Mouse (Mus musculus): Measurements from ENCODE around the gene Noc4l. TPM values are rescaled to one million over a fixed set of nuclear protein-coding genes. Genes with fewer than 3 reads are reported as not detected.
A peak's percentile ranks its signal among the peaks of the same experiment; 100 is the strongest.

The Noc4l gene
- polyA plus RNA-seq, 1 experiment from 2014 or later = 46.1 TPM

DNA sequence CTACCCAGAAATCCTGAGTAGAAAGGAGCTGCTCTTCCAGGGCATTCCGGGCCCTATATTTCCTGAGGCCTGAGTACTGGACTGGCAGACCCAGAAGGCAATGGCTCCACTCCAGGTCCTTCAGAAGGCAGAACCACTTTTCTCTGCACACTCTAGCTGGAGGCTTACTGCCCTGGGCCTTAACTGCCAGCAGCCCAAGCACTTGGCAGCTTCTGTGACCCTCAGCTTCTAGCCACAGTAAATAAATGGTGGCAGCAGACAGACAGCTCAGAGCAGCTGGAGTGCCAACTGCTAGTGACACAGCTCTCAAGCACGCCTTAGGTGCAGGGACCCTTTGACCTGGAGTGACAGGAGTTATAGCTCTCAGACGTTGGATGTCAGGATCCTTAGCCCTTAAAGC is 45.5 kb downstream of the Noc4l start:
- WGBS = 71% methylated on average over 3 of the region's 3 CpGs
- Histone ChIP-seq H3K36me3 (peaks cover 5% of the 10 kb centered on the region; the same call in 1 of the 2 replicates), H3K4me1 (replicated peaks) (no peaks in the 10 kb centered on the region), H3K4me2 (no peak overlapping the region), H3K27ac (replicated peaks) (no peak overlapping the region), H3K9me3 (no peaks in the 10 kb centered on the region), H3K9ac (no peak overlapping the region), H3K4me3 (no peak overlapping the region), H3K27me3 (no peaks in the 10 kb centered on the region)
- ATAC-seq (ENCODE audit: low FRiP score, low read depth) = no peak

DNA sequence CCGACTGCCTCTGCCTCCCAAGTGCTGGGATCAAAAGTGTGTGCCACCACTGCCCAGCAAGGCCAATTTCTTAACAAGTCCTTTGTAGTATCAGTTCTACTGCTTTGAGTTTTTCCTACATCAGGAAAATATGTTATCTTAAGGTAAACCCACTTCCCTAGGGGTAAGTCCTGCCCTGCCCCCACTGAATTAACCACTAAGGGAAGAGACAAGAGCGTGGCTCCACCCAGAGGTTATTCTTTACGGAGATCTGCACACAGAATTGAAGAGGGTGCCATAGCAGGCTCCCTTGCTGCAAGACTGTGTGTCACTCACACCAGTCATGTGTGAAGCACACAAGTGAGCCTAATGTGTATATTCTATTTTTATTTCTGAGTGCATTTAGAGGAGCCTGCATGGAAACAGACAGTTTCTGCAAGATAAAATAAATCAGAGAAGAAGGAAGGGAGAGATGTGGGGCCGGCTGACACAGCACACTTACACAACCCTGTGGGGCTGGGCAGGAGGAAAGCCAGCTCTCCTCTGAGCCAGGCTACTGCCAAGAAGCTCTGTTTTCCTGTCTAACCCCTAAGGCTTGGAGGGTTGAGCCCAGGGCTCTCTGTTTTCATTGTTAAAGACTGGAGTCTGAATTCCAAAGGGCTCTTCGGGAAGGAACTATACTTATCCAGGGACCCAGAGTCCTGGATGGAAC is 47.5 kb downstream of the Noc4l start:
- 66% methylated on average over 5 of the region's 5 CpGs for WGBS

DNA sequence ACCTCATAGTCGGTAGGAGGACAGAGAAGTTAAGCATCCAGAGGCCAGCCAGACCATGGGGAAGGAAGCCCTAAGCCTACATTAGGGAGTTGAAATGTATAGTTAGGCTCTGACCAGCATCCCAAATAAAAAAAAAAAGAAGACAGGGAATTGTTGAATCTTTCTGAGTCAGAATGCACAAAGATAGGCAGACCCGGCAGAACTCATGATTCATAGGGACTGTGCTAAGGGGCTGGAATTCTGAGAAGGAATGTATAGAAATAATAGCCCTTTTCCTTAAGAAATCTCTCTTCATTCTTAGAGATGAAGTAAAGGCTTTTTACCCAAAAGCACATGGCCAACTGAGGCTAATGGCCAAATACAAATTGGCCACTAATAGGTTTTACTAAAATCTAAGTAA is 48.9 kb downstream of the Noc4l start:
- peaks cover 9% of the 10 kb centered on the region; the same call in 1 of the 2 replicates for H3K36me3 ChIP-seq
- no peaks in the 10 kb centered on the region for H3K27me3 ChIP-seq
- H3K4me1 ChIP-seq (replicated peaks) = no peaks in the 10 kb centered on the region
- no peak overlapping the region for H3K4me3 ChIP-seq
- ATAC-seq (ENCODE audit: low FRiP score, low read depth) = no peak
- H3K27ac ChIP-seq (replicated peaks) = no peak overlapping the region
- no peak overlapping the region for H3K4me2 ChIP-seq
- H3K9ac ChIP-seq = no peak overlapping the region
- 93% methylated on average over 2 of the region's 2 CpGs for WGBS
- H3K9me3 ChIP-seq = no peaks in the 10 kb centered on the region

More for the DNA sequence above, 47.5 kb downstream of the Noc4l start:
- Histone ChIP-seq H3K36me3 (peaks cover 9% of the 10 kb centered on the region; the same call in 1 of the 2 replicates), H3K27me3 (no peaks in the 10 kb centered on the region), H3K4me2 (no peak overlapping the region), H3K9me3 (no peaks in the 10 kb centered on the region), H3K4me3 (no peak overlapping the region), H3K9ac (no peak overlapping the region), H3K4me1 (replicated peaks) (no peaks in the 10 kb centered on the region), H3K27ac (replicated peaks) (no peak overlapping the region)
- ATAC-seq (ENCODE audit: low FRiP score, low read depth) = no peak

DNA sequence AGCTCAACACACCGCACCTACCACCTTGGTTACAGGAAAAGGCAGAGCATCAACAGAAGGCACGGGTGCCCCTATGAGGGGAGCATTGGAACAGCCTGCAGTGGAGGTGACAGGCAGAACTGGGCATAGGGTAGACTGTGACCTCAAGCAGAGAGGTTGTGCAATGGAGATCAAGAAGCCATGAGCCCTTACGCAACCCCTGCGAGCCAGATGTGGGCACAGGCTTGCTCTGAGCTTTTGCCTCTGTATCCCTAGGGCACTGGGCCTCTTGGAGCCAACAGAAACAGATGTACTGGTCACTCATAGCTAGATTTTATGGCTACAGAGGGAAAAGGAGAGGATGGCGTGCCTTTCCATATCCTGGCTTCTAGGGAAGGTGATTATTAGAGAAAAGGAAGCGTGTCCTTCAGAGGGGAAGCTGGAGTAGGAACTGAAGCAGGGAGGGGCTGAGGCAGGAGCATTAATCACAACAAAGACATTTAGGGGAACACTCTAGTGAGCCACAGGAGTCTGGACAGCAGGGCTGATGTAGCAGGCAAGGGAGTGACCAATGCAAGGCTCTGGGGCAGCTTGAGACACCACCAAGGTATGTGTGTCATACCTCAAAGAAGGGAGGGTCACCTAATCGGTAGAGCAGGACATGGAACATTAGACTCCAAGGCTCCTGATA is 50.1 kb downstream of the Noc4l start:
- peaks cover 9% of the 10 kb centered on the region; the same call in 1 of the 2 replicates for H3K36me3 ChIP-seq
- no peaks in the 10 kb centered on the region for H3K27me3 ChIP-seq
- H3K9ac ChIP-seq = no peak overlapping the region
- no peaks in the 10 kb centered on the region for H3K9me3 ChIP-seq
- no peak for ATAC-seq (ENCODE audit: low FRiP score, low read depth)
- peaks cover 6% of the 10 kb centered on the region; the same call in 1 of the 2 replicates for H3K4me1 ChIP-seq (replicated peaks)
- WGBS = 91% methylated on average over 7 of the region's 7 CpGs
- H3K4me2 ChIP-seq = no peak overlapping the region
- H3K27ac ChIP-seq (replicated peaks) = no peak overlapping the region
- no peak overlapping the region for H3K4me3 ChIP-seq

Small RNA genes within 50 kb of the gene (microRNA-seq; reads per million reads assigned to microRNA genes)
- 4.6 reads per million, percentile 19 among the genes with 10 or more reads in this experiment for gene Mir7026

Other genes with a start within 250 kb of the Noc4l start
- 20.8 and 25.1 TPM in 2 replicates for gene Fbrsl1, start 204.9 kb downstream of the Noc4l start, polyA plus RNA-seq (2015; fragmentation: Nextera tagmentation; extraction: Ambion mirVana)
- gene Galnt9, start 109.1 kb downstream of the Noc4l start, polyA plus RNA-seq (2015; fragmentation: Nextera tagmentation; extraction: Ambion mirVana) = 23.9 and 26.4 TPM in 2 replicates
- gene Ddx51, start within 50 bp of the Noc4l start, polyA plus RNA-seq (2015; fragmentation: Nextera tagmentation; extraction: Ambion mirVana) = 18.7 and 19.3 TPM in 2 replicates
- gene Ep400, start 117.3 kb upstream of the Noc4l start, polyA plus RNA-seq (2015; fragmentation: Nextera tagmentation; extraction: Ambion mirVana) = 50.8 and 51.3 TPM in 2 replicates
- 22.8 and 23.3 TPM in 2 replicates for gene Pus1, start 127.2 kb upstream of the Noc4l start, polyA plus RNA-seq (2015; fragmentation: Nextera tagmentation; extraction: Ambion mirVana)
- 28.5 and 29.5 TPM in 2 replicates for gene Ulk1, start 156.7 kb upstream of the Noc4l start, polyA plus RNA-seq (2015; fragmentation: Nextera tagmentation; extraction: Ambion mirVana)
- gene Hscb, start 186.4 kb upstream of the Noc4l start, polyA plus RNA-seq (2015; fragmentation: Nextera tagmentation; extraction: Ambion mirVana) = 9.6 and 12.2 TPM in 2 replicates
- gene Chek2, start 186.6 kb upstream of the Noc4l start, polyA plus RNA-seq (2015; fragmentation: Nextera tagmentation; extraction: Ambion mirVana) = 8.3 and 9.5 TPM in 2 replicates
- gene Ttc28, start 226.4 kb upstream of the Noc4l start, polyA plus RNA-seq (2015; fragmentation: Nextera tagmentation; extraction: Ambion mirVana) = 19.1 and 20.5 TPM in 2 replicates

Measured in hindbrain, embryonic 15.5 days (tissue).